Mouse (Mus musculus): ENCODE measurements around the gene Arid5b.

GRCm38 (mm10) chr10:68277671-68278151, 829 bp downstream of the Arid5b start:
- TF ChIP-seq CTCF (conservative IDR thresholded peaks at IDR 0.05; ENCODE audit: low read length) (no peak), NANOG (IDR thresholded peaks at IDR 0.05; ENCODE audit: borderline replicate concordance, low read length) (no peak)

Measured in E14TG2a.4 (cell line).